Comparison of ENCODE assay signal across 8 mouse cellular contexts in the genomic region with DNA sequence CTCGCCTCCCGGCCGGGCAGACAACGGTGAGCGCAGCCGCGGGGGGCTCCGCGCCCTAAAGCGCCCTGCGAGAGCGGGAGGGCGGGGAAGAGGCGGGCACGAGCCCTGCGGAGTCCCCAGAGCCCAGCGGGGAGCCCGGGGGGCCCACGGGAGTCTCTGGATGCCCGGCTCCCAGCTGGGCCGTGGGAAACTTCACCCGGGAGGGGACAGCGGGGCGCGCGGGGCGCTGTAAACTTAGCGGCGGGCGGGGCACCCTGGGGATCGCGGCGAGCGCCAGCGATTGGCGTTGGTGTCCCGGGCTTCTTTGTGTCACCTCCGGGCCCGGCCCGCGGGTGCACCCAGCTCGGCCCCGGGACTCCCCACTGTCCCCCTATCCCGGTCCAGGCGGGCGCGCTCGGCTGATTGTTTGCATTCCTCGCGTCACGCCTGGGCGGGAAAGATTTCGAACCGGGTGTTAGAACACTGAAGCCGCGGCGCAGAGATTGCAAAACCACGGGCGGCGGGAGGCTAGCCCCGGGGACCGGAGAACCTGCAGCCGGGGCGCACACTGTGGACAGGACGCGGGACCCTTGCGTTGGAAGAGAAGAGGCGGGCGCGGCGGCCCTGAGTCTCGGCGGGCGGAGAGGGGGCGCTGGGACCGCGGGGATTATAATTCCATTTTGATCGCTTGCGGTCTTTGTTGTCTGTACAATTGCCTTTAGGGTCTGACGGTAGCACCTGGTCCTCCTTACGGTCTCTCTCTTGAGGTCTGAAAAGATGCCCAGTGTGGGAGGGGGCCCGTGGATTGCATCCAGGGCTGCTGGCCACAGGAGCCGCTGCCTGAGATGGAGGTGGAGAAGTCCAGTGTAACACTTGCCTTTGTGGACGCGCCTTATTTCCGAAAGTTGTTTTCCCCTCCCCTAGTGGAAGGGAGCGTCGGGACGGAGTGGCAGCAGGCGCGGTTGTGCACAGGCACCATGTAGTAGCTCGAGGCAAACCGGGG. TPM values are rescaled to one million over a fixed set of nuclear protein-coding genes. Genes with fewer than 3 reads are reported as not detected.
A peak's percentile ranks its signal among the peaks of the same experiment; 100 is the strongest.
DNase-seq lines count a peak whose midpoint lies in the region; ATAC-seq and TF ChIP-seq lines count a peak whose summit lies in the region.

No protein-coding gene starts in this region.

- no peaks in the 10 kb centered on the region for H3K27me3 ChIP-seq in forebrain, embryonic 15.5 days
- H3K27me3 ChIP-seq in lung, embryonic 15.5 days, result no peaks in the 10 kb centered on the region

- no peaks in the 10 kb centered on the region for H3K36me3 ChIP-seq in ES-E14 (ENCODE audit: control insufficient read depth, insufficient read depth, low read length, poor library complexity, severe bottlenecking)
- H3K36me3 ChIP-seq in forebrain, embryonic 15.5 days, result no peaks in the 10 kb centered on the region
- H3K36me3 ChIP-seq in lung, embryonic 15.5 days, result no peaks in the 10 kb centered on the region

- in situ Hi-C loops in ES-E14 (cut with MboI; ENCODE audit: low sequenced_read_pairs in 2 of 2, unreplicated experiment in 2 of 2), result no loop called here

- peaks cover 4 to 5% of the 10 kb centered on the region in 2 experiments; a peak in 2 of 4 replicates for H3K4me1 ChIP-seq in ES-E14 (ENCODE audit: control insufficient read depth in 2 of 2, insufficient read depth in 2 of 2, low read length in 2 of 2, poor library complexity in 1 of 2)
- peaks cover 36% of the 10 kb centered on the region for H3K4me1 ChIP-seq in forebrain, embryonic 15.5 days
- peaks cover 23% of the 10 kb centered on the region for H3K4me1 ChIP-seq in lung, embryonic 15.5 days

- WGBS in forebrain, embryonic 15.5 days, result under 1% methylated on average over 82 of the region's 93 CpGs
- WGBS in lung, embryonic 15.5 days, result under 1% methylated on average over 93 of the region's 93 CpGs

- DNase-seq in ES-E14 (ENCODE audit: low read depth, low spot score), result no peak
- peak; percentile 35 for DNase-seq in cerebellum, adult 11 months
- DNase-seq in heart, postnatal 25 days (ENCODE audit: low spot score), result peak; percentile 52
- peak; percentile 76 to 81 for DNase-seq in kidney, postnatal 4 days
- peak; percentile 74 for DNase-seq in ovary, adult 18-20 months (ENCODE audit: low spot score)
- DNase-seq in thymus, postnatal 14 days, result peak; percentile 19

- H3K9ac ChIP-seq in ES-E14 (ENCODE audit: insufficient read depth, low read depth, low read length, poor library complexity, severe bottlenecking), result peak overlapping the region; percentile 79
- peak overlapping the region; percentile 84 for H3K9ac ChIP-seq in forebrain, embryonic 15.5 days (replicated peaks)
- peak overlapping the region; percentile 78 for H3K9ac ChIP-seq in lung, embryonic 15.5 days

- peak; percentile 78 for ATAC-seq in forebrain, embryonic 15.5 days (replicated peaks)
- peak; percentile 80 for ATAC-seq in lung, embryonic 15.5 days (ENCODE audit: borderline replicate concordance, extremely low read depth, low FRiP score, low TSS enrichment)

- H3K4me3 ChIP-seq in ES-E14 (ENCODE audit: insufficient read depth in 1 of 2, low read depth in 1 of 2, low read length in 2 of 2, poor library complexity in 1 of 2, severe bottlenecking in 1 of 2), result peak overlapping the region; percentile 89 to 95
- peak overlapping the region; percentile 86 for H3K4me3 ChIP-seq in forebrain, embryonic 15.5 days
- H3K4me3 ChIP-seq in lung, embryonic 15.5 days, result peak overlapping the region; percentile 78

- H3K9me3 ChIP-seq in ES-E14 (ENCODE audit: control insufficient read depth, insufficient read depth, low read depth, low read length), result no peaks in the 10 kb centered on the region
- no peaks in the 10 kb centered on the region for H3K9me3 ChIP-seq in forebrain, embryonic 15.5 days
- no peaks in the 10 kb centered on the region for H3K9me3 ChIP-seq in lung, embryonic 15.5 days

- intact Hi-C loops in heart, postnatal 25 days (cut with DNase I), result loop anchor here (2.0 to 5.0 kb wide), 3 partner anchors 18 to 74 kb away; no protein-coding TSS in a partner anchor

- H3K4me2 ChIP-seq in forebrain, embryonic 15.5 days (replicated peaks), result peak overlapping the region; percentile 85
- H3K4me2 ChIP-seq in lung, embryonic 15.5 days, result peak overlapping the region; percentile 73

- H3K27ac ChIP-seq in ES-E14 (ENCODE audit: insufficient read depth, low read depth, low read length, poor library complexity, severe bottlenecking), result no peak overlapping the region
- H3K27ac ChIP-seq in forebrain, embryonic 15.5 days (replicated peaks), result peak overlapping the region; percentile 87
- H3K27ac ChIP-seq in lung, embryonic 15.5 days, result peak overlapping the region; percentile 90

TF ChIP-seq in ES-E14, 5 proteins besides CTCF, POLR2A, EP300 and RAD21:
- TF ChIP-seq MAFK (IDR thresholded peaks at IDR 0.05; ENCODE audit: insufficient read depth, low read depth, low read length) (no peak), CHD2 (IDR thresholded peaks at IDR 0.05; ENCODE audit: low read depth, low read length) (no peak), HCFC1 (IDR thresholded peaks at IDR 0.05; ENCODE audit: borderline replicate concordance, insufficient read depth, low read length) (no peak), ZNF384 (IDR thresholded peaks at IDR 0.05; ENCODE audit: low read depth, low read length) (no peak), ZC3H11A (IDR thresholded peaks at IDR 0.05; ENCODE audit: borderline replicate concordance, low read depth, low read length) (no peak)
TF ChIP-seq in ES-E14: peak in this region for 0.

RNA-seq across cellular contexts. Expression of gene Syne2, which starts 0.8 kb away (rescaled TPM):
- 15.0 and 22.8 TPM in 2 replicates for total RNA-seq in ES-E14 (2012; rRNA removed)
- 116 and 117 TPM in 2 replicates for polyA plus RNA-seq in forebrain, embryonic 15.5 days (2015; fragmentation: Nextera tagmentation; extraction: Ambion mirVana)
- 10 to 100 TPM; 33.8 to 41.5 TPM for total RNA-seq in heart, postnatal 25 days (2021)
- polyA plus RNA-seq in lung, embryonic 15.5 days (2015; fragmentation: Nextera tagmentation; extraction: Ambion mirVana), result 60.6 and 67.2 TPM in 2 replicates
